Mouse (Mus musculus) stomach, postnatal 0 days (tissue): ENCODE measurements at regions not wholly inside any gene's neighbourhood (a gene's known extent, or its start where the extent isn't known, plus 50 kb on each side); places are given as distances from the start of the nearest gene placed in this dataset.

ENCODE experiments used
- ATAC-seq: fragments of 200-750 bp; cut with Nextera tagmentation; 2 replicates; pipeline ENCODE4 v1.8.0; 2017; ENCODE audit not compliant: low FRiP score, low TSS enrichment
- DNase-seq: peaks from one replicate; pipeline ENCODE4 v3.0.0-alpha.2; 2016; ENCODE audit warnings: low spot score
- H3K27ac ChIP-seq: fragments of 300-500 bp; sonication (generic); replicated peaks from 2 replicates; pipeline ENCODE4 v1.5.1; 2014; ENCODE audit warnings: mild to moderate bottlenecking, control low read depth
- H3K27me3 ChIP-seq: fragments of 300-500 bp; sonication (generic); 2 replicates; pipeline ENCODE4 v1.6.1; 2014; ENCODE audit warnings: low read length; ENCODE audit not compliant: control insufficient read depth, insufficient read depth
- H3K36me3 ChIP-seq: fragments of 300-500 bp; sonication (generic); 2 replicates; pipeline ENCODE4 v1.6.1; 2014; ENCODE audit warnings: low read length, mixed read lengths; ENCODE audit not compliant: control insufficient read depth, insufficient read depth
- H3K4me1 ChIP-seq: fragments of 300-500 bp; sonication (generic); replicated peaks from 2 replicates; pipeline ENCODE4 v1.6.1; 2014; ENCODE audit warnings: antibody characterized with exemption; ENCODE audit not compliant: control insufficient read depth, insufficient read depth
- H3K4me2 ChIP-seq: fragments of 300-500 bp; sonication (generic); replicated peaks from 2 replicates; pipeline ENCODE4 v1.6.1; 2014; ENCODE audit warnings: low read depth, mild to moderate bottlenecking, control low read depth, moderate library complexity
- H3K4me3 ChIP-seq: fragments of 300-500 bp; sonication (generic); 2 replicates; pipeline ENCODE4 v1.5.1; 2014; ENCODE audit warnings: low read depth, low read length, control low read depth
- H3K9ac ChIP-seq: fragments of 300-500 bp; sonication (generic); 2 replicates; pipeline ENCODE4 v1.6.1; 2014; ENCODE audit warnings: mild to moderate bottlenecking, low read length, control low read depth, mixed read lengths
- H3K9me3 ChIP-seq: fragments of 300-500 bp; sonication (generic); 2 replicates; pipeline ENCODE4 v1.6.1; 2016; ENCODE audit warnings: low read length; ENCODE audit not compliant: control insufficient read depth
- CTCF ChIP-seq: IDR thresholded peaks from 2 replicates; pipeline ENCODE4 v1.5.1; 2016; ENCODE audit warnings: antibody characterized with exemption, low read depth, mild to moderate bottlenecking, moderate library complexity
- EP300 ChIP-seq: optimal IDR thresholded peaks from 2 replicates; pipeline ENCODE3; 2016; ENCODE audit warnings: antibody characterized with exemption
- WGBS: fragments of 180-500 bp; shearing (Covaris S2); extraction: QIAGEN DNeasy Blood & Tissue Kit; methylation state at CpG from one replicate; pipeline ENCODE4 v1.1.7; 2014; 5-methylcytosine and 5-hydroxymethylcytosine counted together

GRCm38 (mm10) chr7:90054795-90055511 is 74.2 kb upstream of the Eed start:
- DNase-seq: no peak
- no peaks in the 10 kb centered on the region for H3K27me3 ChIP-seq
- H3K4me1 ChIP-seq: 0 out of 2 replicates have a peak, but pooled peaks cover 3% of the 10 kb centered on the region
- H3K36me3 ChIP-seq: no peaks in the 10 kb centered on the region
- no peaks in the 10 kb centered on the region for H3K9me3 ChIP-seq
- TF ChIP-seq EP300 (no peak), CTCF (no peak)
- H3K9ac ChIP-seq: no peak overlapping the region
- no peak overlapping the region for H3K27ac ChIP-seq
- ATAC-seq: no peak
- WGBS: 41% methylated on average over 7 of the region's 7 CpGs
- no peak overlapping the region for H3K4me2 ChIP-seq
- no peak overlapping the region for H3K4me3 ChIP-seq

GRCm38 (mm10) chr7:90057947-90058346 is 72.1 kb upstream of the Picalm start:
- H3K4me1 ChIP-seq: 0 out of 2 replicates have a peak, but pooled peaks cover 5% of the 10 kb centered on the region
- TF ChIP-seq EP300: no peak
- no peak for TF ChIP-seq CTCF
- H3K9ac ChIP-seq: no peak overlapping the region
- H3K9me3 ChIP-seq: no peaks in the 10 kb centered on the region
- no peak overlapping the region for H3K4me3 ChIP-seq
- no peak for DNase-seq
- 40% methylated on average over 1 of the region's 1 CpGs for WGBS
- no peaks in the 10 kb centered on the region for H3K36me3 ChIP-seq
- H3K27me3 ChIP-seq: no peaks in the 10 kb centered on the region
- no peak overlapping the region for H3K27ac ChIP-seq
- ATAC-seq: no peak
- H3K4me2 ChIP-seq: no peak overlapping the region

GRCm38 (mm10) chr7:90058636-90059035 is 71.4 kb upstream of the Picalm start:
- Histone ChIP-seq H3K4me3 (no peak overlapping the region), H3K4me2 (no peak overlapping the region), H3K27ac (no peak overlapping the region), H3K9ac (no peak overlapping the region), H3K4me1 (0 out of 2 replicates have a peak, but pooled peaks cover 5% of the 10 kb centered on the region), H3K36me3 (no peaks in the 10 kb centered on the region), H3K9me3 (no peaks in the 10 kb centered on the region), H3K27me3 (no peaks in the 10 kb centered on the region)
- DNase-seq: no peak
- WGBS: 71% methylated on average over 4 of the region's 4 CpGs
- no peak for ATAC-seq
- TF ChIP-seq EP300: no peak

GRCm38 (mm10) chr7:90059249-90059628 is 70.8 kb upstream of the Picalm start:
- ATAC-seq (no peak), DNase-seq (no peak)
- Histone ChIP-seq H3K36me3 (no peaks in the 10 kb centered on the region), H3K27ac (no peak overlapping the region), H3K9ac (no peak overlapping the region), H3K27me3 (no peaks in the 10 kb centered on the region), H3K4me1 (0 out of 2 replicates have a peak, but pooled peaks cover 5% of the 10 kb centered on the region), H3K9me3 (no peaks in the 10 kb centered on the region), H3K4me3 (no peak overlapping the region), H3K4me2 (no peak overlapping the region)
- 78% methylated on average over 8 of the region's 8 CpGs for WGBS
- TF ChIP-seq EP300 (no peak), CTCF (no peak)

GRCm38 (mm10) chr7:90059629-90060301 is 70.2 kb upstream of the Picalm start:
- Histone ChIP-seq H3K9me3 (no peaks in the 10 kb centered on the region), H3K4me3 (no peak overlapping the region), H3K4me2 (no peak overlapping the region), H3K4me1 (0 out of 2 replicates have a peak, but pooled peaks cover 5% of the 10 kb centered on the region), H3K9ac (no peak overlapping the region), H3K27me3 (no peaks in the 10 kb centered on the region), H3K27ac (peak overlapping the region; percentile 31), H3K36me3 (no peaks in the 10 kb centered on the region)
- 55% methylated on average over 6 of the region's 6 CpGs for WGBS
- ATAC-seq (0 out of 2 replicates have a peak, but pooled peaks have one; percentile 51), DNase-seq (no peak)
- TF ChIP-seq CTCF: no peak
- no peak for TF ChIP-seq EP300
